Mouse (Mus musculus) CH12.LX (cell line): ENCODE measurements around the gene Terf2.

Experiments used
- CTCF ChIP-seq, 2 experiments: IDR thresholded peaks in 1 of 2; conservative IDR thresholded peaks in 1 of 2; 2 replicates each; pipeline ENCODE4 v1.5.1; 2011 to 2012; ENCODE audit warnings: low read depth in 2 of 2, low read length in 2 of 2, improper control_type of control experiment in 1 of 2, inconsistent platforms in 1 of 2, mild to moderate bottlenecking in 1 of 2, moderate library complexity in 1 of 2
- E2F4 ChIP-seq: IDR thresholded peaks from 2 replicates; pipeline ENCODE4 v1.6.1; 2011; ENCODE audit warnings: low read depth, low read length, improper control_type of control experiment; ENCODE audit not compliant: insufficient replicate concordance
- EP300 ChIP-seq: IDR thresholded peaks from 2 replicates; pipeline ENCODE4 v1.6.1; 2011; ENCODE audit warnings: low read length, improper control_type of control experiment
- IRF4 ChIP-seq: IDR thresholded peaks from 2 replicates; pipeline ENCODE4 v1.6.1; 2014; ENCODE audit warnings: low read depth, mild to moderate bottlenecking, inconsistent platforms, low read length, improper control_type of control experiment
- JUND ChIP-seq: conservative IDR thresholded peaks from 2 replicates; pipeline ENCODE4 v1.6.1; 2011; ENCODE audit warnings: low read depth, low read length, improper control_type of control experiment
- MAFK ChIP-seq: IDR thresholded peaks from 2 replicates; pipeline ENCODE4 v1.6.1; 2011; ENCODE audit warnings: low read length, improper control_type of control experiment; ENCODE audit not compliant: insufficient replicate concordance
- POLR2A ChIP-seq: IDR thresholded peaks from 2 replicates; pipeline ENCODE4 v1.6.1; 2011; ENCODE audit warnings: low read depth, mild to moderate bottlenecking, improper control_type of control experiment, low read length
- USF1 ChIP-seq: IDR thresholded peaks from 2 replicates; pipeline ENCODE4 v1.6.1; 2014; ENCODE audit warnings: low read depth, mild to moderate bottlenecking, inconsistent platforms, low read length, improper control_type of control experiment
- ZKSCAN1 ChIP-seq: IDR thresholded peaks from 2 replicates; pipeline ENCODE4 v1.6.1; 2012; ENCODE audit warnings: low read depth, inconsistent platforms, low read length, improper control_type of control experiment, borderline replicate concordance

DNA sequence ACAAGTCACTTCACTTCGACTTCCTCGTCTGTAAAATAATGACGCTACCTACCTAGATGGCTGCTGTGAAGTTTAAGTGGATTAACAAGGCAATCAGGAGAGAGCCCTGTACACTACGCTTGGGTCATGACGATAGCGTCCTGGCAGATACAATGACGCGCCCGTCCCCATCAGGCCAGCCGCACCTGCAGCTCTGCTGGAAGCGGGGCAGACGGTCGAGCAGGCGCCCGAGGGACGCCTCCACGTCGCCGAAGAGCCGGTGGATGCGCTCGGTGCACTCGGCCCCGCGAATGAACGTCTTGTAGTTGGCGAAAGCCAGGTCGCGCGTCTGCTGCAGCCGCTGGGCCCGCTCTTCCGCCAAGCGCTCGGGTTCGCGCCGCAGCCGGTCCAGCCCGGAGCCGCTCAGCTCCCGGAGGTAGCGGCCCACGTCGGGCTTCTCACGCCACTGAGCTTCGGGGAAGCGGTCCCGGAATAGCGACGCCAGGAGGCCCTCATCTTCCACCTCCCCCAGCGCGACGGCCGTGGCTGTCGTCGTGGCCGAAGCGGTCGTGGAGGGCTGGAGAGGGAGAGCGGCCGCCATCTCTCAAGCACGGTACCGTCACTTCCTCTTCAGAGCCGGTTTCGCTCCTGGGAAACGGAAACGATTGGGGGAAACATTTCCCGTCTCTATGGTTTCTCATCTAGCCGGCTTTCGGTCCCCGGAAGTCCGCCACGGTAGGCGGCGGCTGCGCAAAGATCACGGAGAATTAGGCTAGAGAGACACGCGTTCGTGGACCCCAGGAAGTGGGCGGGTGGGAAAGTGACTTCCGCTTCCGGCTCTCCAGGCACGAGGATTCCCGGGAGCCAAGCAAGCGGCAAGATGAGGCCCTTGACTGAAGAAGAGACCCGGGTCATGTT lies 40.0 kb downstream of the Terf2 start, which contains the start of the genes Cog8 and Nip7:
- TF ChIP-seq CTCF (conservative IDR thresholded peaks at IDR 0.05 in 1 of 2, IDR thresholded peaks at IDR 0.05 in 1 of 2; ENCODE audit: low read depth in 2 of 2, low read length in 2 of 2) (no peak; a peak in 1 of 4 replicates), IRF4 (peak; percentile 74; the same call in 1 of the 2 replicates), JUND (no peak), ZKSCAN1 (no peak), MAFK (no peak), POLR2A (peak; percentile 86), USF1 (no peak), EP300 (no peak), E2F4 (no peak)
